Mouse (Mus musculus) myocyte (in vitro differentiated cells): ENCODE data around the gene Zkscan17. TPM values are rescaled to one million over a fixed set of nuclear protein-coding genes. Genes with fewer than 3 reads are reported as not detected.

Experiments
- H3K27me3 ChIP-seq: one replicate; pipeline ENCODE4 v1.6.1; 2011; ENCODE audit not compliant: control insufficient read depth, insufficient read depth, insufficient read length
- H3K36me3 ChIP-seq: one replicate; pipeline ENCODE4 v1.6.1; 2011; ENCODE audit not compliant: control insufficient read depth, insufficient read depth
- H3K4me2 ChIP-seq: one replicate; pipeline ENCODE4 v1.6.1; 2011; ENCODE audit warnings: low read depth, control low read depth
- H3K4me3 ChIP-seq: one replicate; pipeline ENCODE4 v1.5.1; 2011; ENCODE audit warnings: mild to moderate bottlenecking, control low read depth, moderate library complexity
- H3K79me2 ChIP-seq: one replicate; pipeline ENCODE4 v1.6.1; 2011; ENCODE audit not compliant: control insufficient read depth, insufficient read depth
- H3ac ChIP-seq: one replicate; pipeline ENCODE4 v1.6.1; 2011; ENCODE audit not compliant: control insufficient read depth, insufficient read length
- CEBPB ChIP-seq: IDR thresholded peaks from 2 replicates; pipeline ENCODE4 v1.6.1; 2011; ENCODE audit warnings: mild to moderate bottlenecking, moderate library complexity; ENCODE audit not compliant: poor library complexity, insufficient read depth, severe bottlenecking
- E2F4 ChIP-seq: IDR thresholded peaks from one replicate; pipeline ENCODE4 v1.6.1; 2011; ENCODE audit warnings: mild to moderate bottlenecking, control low read depth, moderate library complexity; ENCODE audit not compliant: insufficient read depth
- MAX ChIP-seq: IDR thresholded peaks from one replicate; pipeline ENCODE4 v1.6.1; 2011; ENCODE audit warnings: low read depth, mild to moderate bottlenecking, control low read depth
- MYOD1 ChIP-seq, 3 experiments: IDR thresholded peaks; one replicate each; pipeline ENCODE4 v1.6.1; 2011; ENCODE audit warnings: control low read depth in 2 of 3, low read depth in 2 of 3, mild to moderate bottlenecking in 2 of 3, moderate library complexity in 1 of 3; ENCODE audit not compliant: insufficient read length in 2 of 3, control insufficient read depth in 1 of 3
- MYOG ChIP-seq, 3 experiments: IDR thresholded peaks; one replicate each; pipeline ENCODE4 v1.6.1; 2011; ENCODE audit warnings: control low read depth in 2 of 3, low read depth in 2 of 3, mild to moderate bottlenecking in 2 of 3; ENCODE audit not compliant: insufficient read length in 2 of 3, control insufficient read depth in 1 of 3, insufficient read depth in 1 of 3
- POLR2A ChIP-seq: IDR thresholded peaks from one replicate; pipeline ENCODE4 v1.6.1; 2011; ENCODE audit warnings: low read depth, mild to moderate bottlenecking, control low read depth, moderate library complexity; ENCODE audit not compliant: insufficient read length
- POLR2AphosphoS2 ChIP-seq: IDR thresholded peaks from one replicate; pipeline ENCODE4 v1.6.1; 2011; ENCODE audit warnings: low read depth, control low read depth; ENCODE audit not compliant: insufficient read length
- REST ChIP-seq: IDR thresholded peaks from one replicate; pipeline ENCODE4 v1.6.1; 2011; ENCODE audit warnings: mild to moderate bottlenecking, control low read depth, moderate library complexity; ENCODE audit not compliant: insufficient read depth, insufficient read length
- SRF ChIP-seq: IDR thresholded peaks from one replicate; pipeline ENCODE4 v1.6.1; 2011; ENCODE audit warnings: low read depth; ENCODE audit not compliant: control insufficient read depth, insufficient read length
- TCF12 ChIP-seq: IDR thresholded peaks from one replicate; pipeline ENCODE4 v1.6.1; 2011; ENCODE audit warnings: mild to moderate bottlenecking, control low read depth; ENCODE audit not compliant: poor library complexity, insufficient read depth, severe bottlenecking
- TCF3 ChIP-seq: IDR thresholded peaks from one replicate; pipeline ENCODE4 v1.6.1; 2011; ENCODE audit warnings: low read depth, control low read depth; ENCODE audit not compliant: insufficient read length
- USF1 ChIP-seq: IDR thresholded peaks from one replicate; pipeline ENCODE4 v1.6.1; 2011; ENCODE audit warnings: low read depth, mild to moderate bottlenecking, control low read depth, moderate library complexity
- polyA plus RNA-seq: library from polyadenylated mRNA; unstranded; fragments of >200 nt; fragmentation: generic; extraction: Trizol; gene quantifications from one replicate; pipeline ENCODE4 v1.2.1, GENCODE M21; 2012; ENCODE audit warnings: missing spikeins

Zkscan17 gene
- polyA plus RNA-seq, 1 experiment: 26.4 TPM

GRCm38 (mm10) chr11:59514789-59515188, 11.8 kb downstream of the Zkscan17 start:
- no peak overlapping the region for H3ac ChIP-seq
- no peak overlapping the region for H3K4me3 ChIP-seq
- no peak overlapping the region for H3K4me2 ChIP-seq
- H3K27me3 ChIP-seq: no peaks in the 10 kb centered on the region
- H3K79me2 ChIP-seq: no peaks in the 10 kb centered on the region
- TF ChIP-seq MAX (no peak), MYOD1 (IDR thresholded peaks at IDR 0.05; ENCODE audit: control insufficient read depth in 1 of 3, insufficient read length in 2 of 3, low read depth in 2 of 3) (no peak), TCF12 (no peak), USF1 (no peak), TCF3 (no peak), MYOG (IDR thresholded peaks at IDR 0.05; ENCODE audit: control insufficient read depth in 1 of 3, insufficient read depth in 1 of 3, insufficient read length in 2 of 3, low read depth in 2 of 3) (no peak), CEBPB (no peak), REST (no peak), POLR2A (no peak)
- no peaks in the 10 kb centered on the region for H3K36me3 ChIP-seq

- H3K4me3 ChIP-seq: no peak overlapping the region
- no peaks in the 10 kb centered on the region for H3K79me2 ChIP-seq
- H3ac ChIP-seq: no peak overlapping the region
- TF ChIP-seq MYOD1 (IDR thresholded peaks at IDR 0.05; ENCODE audit: control insufficient read depth in 1 of 3, insufficient read length in 2 of 3, low read depth in 2 of 3) (no peak), E2F4 (no peak), TCF12 (no peak), SRF (no peak), MAX (no peak), MYOG (IDR thresholded peaks at IDR 0.05; ENCODE audit: control insufficient read depth in 1 of 3, insufficient read depth in 1 of 3, insufficient read length in 2 of 3, low read depth in 2 of 3) (no peak), TCF3 (no peak), REST (no peak), USF1 (no peak), POLR2AphosphoS2 (no peak), POLR2A (no peak), CEBPB (no peak)
- H3K36me3 ChIP-seq: no peaks in the 10 kb centered on the region
- H3K27me3 ChIP-seq: no peaks in the 10 kb centered on the region
- H3K4me2 ChIP-seq: no peak overlapping the region
These were observed 12.2 kb downstream of the Zkscan17 start for GRCm38 (mm10) chr11:59514381-59514780.

GRCm38 (mm10) chr11:59513556-59513955, 13.0 kb downstream of the Zkscan17 start:
- no peaks in the 10 kb centered on the region for H3K36me3 ChIP-seq
- TF ChIP-seq TCF12: no peak
- TF ChIP-seq TCF3: no peak
- TF ChIP-seq POLR2A: no peak
- TF ChIP-seq SRF: no peak
- TF ChIP-seq E2F4: no peak
- no peak for TF ChIP-seq REST
- TF ChIP-seq MAX: no peak
- H3K4me3 ChIP-seq: no peak overlapping the region
- no peak overlapping the region for H3K4me2 ChIP-seq
- H3ac ChIP-seq: no peak overlapping the region
- H3K27me3 ChIP-seq: no peaks in the 10 kb centered on the region
- no peaks in the 10 kb centered on the region for H3K79me2 ChIP-seq

- no peaks in the 10 kb centered on the region for H3K79me2 ChIP-seq
- no peak for TF ChIP-seq MAX
- no peak for TF ChIP-seq POLR2A
- TF ChIP-seq TCF3: no peak
- no peak for TF ChIP-seq REST
- TF ChIP-seq CEBPB: no peak
- no peak for TF ChIP-seq SRF
- TF ChIP-seq USF1: no peak
- TF ChIP-seq MYOG (IDR thresholded peaks at IDR 0.05; ENCODE audit: control insufficient read depth in 1 of 3, insufficient read depth in 1 of 3, insufficient read length in 2 of 3, low read depth in 2 of 3): no peak
- TF ChIP-seq TCF12: no peak
- no peak for TF ChIP-seq MYOD1 (IDR thresholded peaks at IDR 0.05; ENCODE audit: control insufficient read depth in 1 of 3, insufficient read length in 2 of 3, low read depth in 2 of 3)
- no peak for TF ChIP-seq E2F4
- no peak for TF ChIP-seq POLR2AphosphoS2
- no peak overlapping the region for H3ac ChIP-seq
- no peaks in the 10 kb centered on the region for H3K27me3 ChIP-seq
- H3K4me3 ChIP-seq: no peak overlapping the region
- H3K36me3 ChIP-seq: no peaks in the 10 kb centered on the region
- H3K4me2 ChIP-seq: no peak overlapping the region
These were observed 13.8 kb downstream of the Zkscan17 start for GRCm38 (mm10) chr11:59512733-59513132.

GRCm38 (mm10) chr11:59511558-59511957, 15.0 kb downstream of the Zkscan17 start:
- H3K4me2 ChIP-seq: no peak overlapping the region
- H3K4me3 ChIP-seq: no peak overlapping the region
- H3K27me3 ChIP-seq: no peaks in the 10 kb centered on the region
- H3ac ChIP-seq: no peak overlapping the region
- H3K79me2 ChIP-seq: no peaks in the 10 kb centered on the region
- H3K36me3 ChIP-seq: no peaks in the 10 kb centered on the region
- TF ChIP-seq SRF (no peak), USF1 (no peak), TCF3 (no peak), CEBPB (no peak), E2F4 (no peak), MYOG (IDR thresholded peaks at IDR 0.05; ENCODE audit: control insufficient read depth in 1 of 3, insufficient read depth in 1 of 3, insufficient read length in 2 of 3, low read depth in 2 of 3) (no peak), REST (no peak), MYOD1 (IDR thresholded peaks at IDR 0.05; ENCODE audit: control insufficient read depth in 1 of 3, insufficient read length in 2 of 3, low read depth in 2 of 3) (no peak), MAX (no peak)
